Mouse (Mus musculus): ENCODE measurements around the gene Nrxn1. TPM values are rescaled to one million over a fixed set of nuclear protein-coding genes. Genes with fewer than 3 reads are reported as not detected.

The Nrxn1 gene
- total RNA-seq, 1 experiment: 2.9 TPM

- no peaks in the 10 kb centered on the region for H3K4me1 ChIP-seq (ENCODE audit: control insufficient read depth in 2 of 2, insufficient read depth in 2 of 2, low read length in 2 of 2, poor library complexity in 1 of 2)
- DNase-seq (ENCODE audit: low read depth, low spot score): no peak
- H3K9ac ChIP-seq (ENCODE audit: insufficient read depth, low read depth, low read length, poor library complexity, severe bottlenecking): no peak overlapping the region
- no peak for TF ChIP-seq CHD2 (IDR thresholded peaks at IDR 0.05; ENCODE audit: low read depth, low read length)
- TF ChIP-seq MAFK (IDR thresholded peaks at IDR 0.05; ENCODE audit: insufficient read depth, low read depth, low read length): no peak
- TF ChIP-seq ZC3H11A (IDR thresholded peaks at IDR 0.05; ENCODE audit: borderline replicate concordance, low read depth, low read length): no peak
- TF ChIP-seq ZNF384 (IDR thresholded peaks at IDR 0.05; ENCODE audit: low read depth, low read length): no peak
- TF ChIP-seq HCFC1 (IDR thresholded peaks at IDR 0.05; ENCODE audit: borderline replicate concordance, insufficient read depth, low read length): no peak
- no peaks in the 10 kb centered on the region for H3K36me3 ChIP-seq (ENCODE audit: control insufficient read depth, insufficient read depth, low read length, poor library complexity, severe bottlenecking)
- no peak overlapping the region for H3K4me3 ChIP-seq (ENCODE audit: insufficient read depth in 1 of 2, low read depth in 1 of 2, low read length in 2 of 2, poor library complexity in 1 of 2, severe bottlenecking in 1 of 2)
- in situ Hi-C loops (cut with MboI; ENCODE audit: low sequenced_read_pairs in 2 of 2, unreplicated experiment in 2 of 2): loop anchor here in 1 of 2 experiments (25.0 kb wide), 1 partner anchor 1161 kb away; no protein-coding TSS in a partner anchor
- no peaks in the 10 kb centered on the region for H3K9me3 ChIP-seq (ENCODE audit: control insufficient read depth, insufficient read depth, low read depth, low read length)
- no peak overlapping the region for H3K27ac ChIP-seq (ENCODE audit: insufficient read depth, low read depth, low read length, poor library complexity, severe bottlenecking)
Observed at GRCm38 (mm10) chr17:90122796-90123481, 969.9 kb downstream of the Nrxn1 start.

DNA sequence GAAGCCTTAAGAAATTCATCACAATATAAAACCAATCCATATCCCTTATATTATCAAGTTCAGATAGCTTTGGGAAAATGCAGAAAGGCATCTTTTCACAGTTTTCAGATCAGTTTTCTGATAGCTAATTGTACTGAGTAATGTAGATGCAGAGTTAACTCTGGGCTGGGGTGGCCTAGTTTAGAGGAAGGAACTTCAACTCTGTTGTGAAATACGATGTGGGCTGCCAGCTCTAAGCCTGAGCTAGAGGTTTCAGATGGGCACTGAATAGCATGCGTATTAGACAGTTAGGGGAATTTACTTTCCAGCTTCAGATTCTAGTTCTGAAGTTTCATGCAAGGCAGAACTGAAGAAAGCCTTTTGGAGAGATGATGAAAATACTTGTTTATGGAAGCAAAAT, 976.6 kb downstream of the Nrxn1 start:
- no peaks in the 10 kb centered on the region for H3K4me1 ChIP-seq (ENCODE audit: control insufficient read depth in 2 of 2, insufficient read depth in 2 of 2, low read length in 2 of 2, poor library complexity in 1 of 2)
- no peak overlapping the region for H3K27ac ChIP-seq (ENCODE audit: insufficient read depth, low read depth, low read length, poor library complexity, severe bottlenecking)
- no peaks in the 10 kb centered on the region for H3K36me3 ChIP-seq (ENCODE audit: control insufficient read depth, insufficient read depth, low read length, poor library complexity, severe bottlenecking)
- H3K9ac ChIP-seq (ENCODE audit: insufficient read depth, low read depth, low read length, poor library complexity, severe bottlenecking): no peak overlapping the region
- H3K9me3 ChIP-seq (ENCODE audit: control insufficient read depth, insufficient read depth, low read depth, low read length): no peaks in the 10 kb centered on the region
- in situ Hi-C loops (cut with MboI; ENCODE audit: low sequenced_read_pairs in 2 of 2, unreplicated experiment in 2 of 2): loop anchor here in 1 of 2 experiments (25.0 kb wide), 1 partner anchor 1154 kb away; no protein-coding TSS in a partner anchor
- H3K4me3 ChIP-seq (ENCODE audit: insufficient read depth in 1 of 2, low read depth in 1 of 2, low read length in 2 of 2, poor library complexity in 1 of 2, severe bottlenecking in 1 of 2): no peak overlapping the region
- no peak for TF ChIP-seq ZC3H11A (IDR thresholded peaks at IDR 0.05; ENCODE audit: borderline replicate concordance, low read depth, low read length)
- TF ChIP-seq HCFC1 (IDR thresholded peaks at IDR 0.05; ENCODE audit: borderline replicate concordance, insufficient read depth, low read length): no peak
- TF ChIP-seq MAFK (IDR thresholded peaks at IDR 0.05; ENCODE audit: insufficient read depth, low read depth, low read length): no peak
- TF ChIP-seq CHD2 (IDR thresholded peaks at IDR 0.05; ENCODE audit: low read depth, low read length): no peak
- TF ChIP-seq ZNF384 (IDR thresholded peaks at IDR 0.05; ENCODE audit: low read depth, low read length): no peak
- DNase-seq (ENCODE audit: low read depth, low spot score): no peak

- Histone ChIP-seq H3K4me3 (ENCODE audit: insufficient read depth in 1 of 2, low read depth in 1 of 2, low read length in 2 of 2, poor library complexity in 1 of 2, severe bottlenecking in 1 of 2) (no peak overlapping the region), H3K9me3 (ENCODE audit: control insufficient read depth, insufficient read depth, low read depth, low read length) (no peaks in the 10 kb centered on the region), H3K36me3 (ENCODE audit: control insufficient read depth, insufficient read depth, low read length, poor library complexity, severe bottlenecking) (no peaks in the 10 kb centered on the region), H3K27ac (ENCODE audit: insufficient read depth, low read depth, low read length, poor library complexity, severe bottlenecking) (no peak overlapping the region), H3K9ac (ENCODE audit: insufficient read depth, low read depth, low read length, poor library complexity, severe bottlenecking) (no peak overlapping the region), H3K4me1 (ENCODE audit: control insufficient read depth in 2 of 2, insufficient read depth in 2 of 2, low read length in 2 of 2, poor library complexity in 1 of 2) (no peaks in the 10 kb centered on the region)
- DNase-seq (ENCODE audit: low read depth, low spot score): no peak
- in situ Hi-C loops (cut with MboI; ENCODE audit: low sequenced_read_pairs in 2 of 2, unreplicated experiment in 2 of 2): no loop called here
- no peak for TF ChIP-seq CHD2 (IDR thresholded peaks at IDR 0.05; ENCODE audit: low read depth, low read length)
- TF ChIP-seq ZC3H11A (IDR thresholded peaks at IDR 0.05; ENCODE audit: borderline replicate concordance, low read depth, low read length): no peak
Observed at GRCm38 (mm10) chr17:90094999-90095398, 997.9 kb downstream of the Nrxn1 start.

DNA sequence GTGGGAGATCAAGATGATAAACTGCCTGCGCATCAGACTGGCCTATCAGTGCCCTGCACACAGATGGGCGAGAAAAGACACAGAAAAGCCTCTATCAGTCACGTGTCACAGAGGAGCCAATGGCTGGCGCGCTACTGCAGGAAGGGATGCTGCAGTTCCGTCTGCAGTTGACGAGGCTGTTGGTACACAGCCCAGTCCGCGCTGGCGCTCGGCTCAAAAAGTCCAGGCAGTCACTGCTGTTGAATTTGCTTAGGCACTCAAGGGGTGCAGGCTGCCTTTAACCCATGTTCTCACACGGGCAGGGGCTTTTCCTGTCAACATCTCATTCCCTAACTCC, 1004.6 kb downstream of the Nrxn1 start:
- no peak overlapping the region for H3K9ac ChIP-seq (ENCODE audit: insufficient read depth, low read depth, low read length, poor library complexity, severe bottlenecking)
- no peak for TF ChIP-seq ZNF384 (IDR thresholded peaks at IDR 0.05; ENCODE audit: low read depth, low read length)
- H3K36me3 ChIP-seq (ENCODE audit: control insufficient read depth, insufficient read depth, low read length, poor library complexity, severe bottlenecking): no peaks in the 10 kb centered on the region
- H3K9me3 ChIP-seq (ENCODE audit: control insufficient read depth, insufficient read depth, low read depth, low read length): no peaks in the 10 kb centered on the region
- H3K4me3 ChIP-seq (ENCODE audit: insufficient read depth in 1 of 2, low read depth in 1 of 2, low read length in 2 of 2, poor library complexity in 1 of 2, severe bottlenecking in 1 of 2): peak overlapping the region in 1 of 2 experiments; percentile 34; a peak in 1 of 4 replicates
- no peaks in the 10 kb centered on the region; a peak in 2 of 4 replicates for H3K4me1 ChIP-seq (ENCODE audit: control insufficient read depth in 2 of 2, insufficient read depth in 2 of 2, low read length in 2 of 2, poor library complexity in 1 of 2)
- H3K27ac ChIP-seq (ENCODE audit: insufficient read depth, low read depth, low read length, poor library complexity, severe bottlenecking): no peak overlapping the region
- DNase-seq (ENCODE audit: low read depth, low spot score): peak; percentile 41
- in situ Hi-C loops (cut with MboI; ENCODE audit: low sequenced_read_pairs in 2 of 2, unreplicated experiment in 2 of 2): no loop called here

All from ES-E14 (cell line).